Mouse (Mus musculus): Measurements from ENCODE around the gene Gas2l2.

Gene Gas2l2

DNA sequence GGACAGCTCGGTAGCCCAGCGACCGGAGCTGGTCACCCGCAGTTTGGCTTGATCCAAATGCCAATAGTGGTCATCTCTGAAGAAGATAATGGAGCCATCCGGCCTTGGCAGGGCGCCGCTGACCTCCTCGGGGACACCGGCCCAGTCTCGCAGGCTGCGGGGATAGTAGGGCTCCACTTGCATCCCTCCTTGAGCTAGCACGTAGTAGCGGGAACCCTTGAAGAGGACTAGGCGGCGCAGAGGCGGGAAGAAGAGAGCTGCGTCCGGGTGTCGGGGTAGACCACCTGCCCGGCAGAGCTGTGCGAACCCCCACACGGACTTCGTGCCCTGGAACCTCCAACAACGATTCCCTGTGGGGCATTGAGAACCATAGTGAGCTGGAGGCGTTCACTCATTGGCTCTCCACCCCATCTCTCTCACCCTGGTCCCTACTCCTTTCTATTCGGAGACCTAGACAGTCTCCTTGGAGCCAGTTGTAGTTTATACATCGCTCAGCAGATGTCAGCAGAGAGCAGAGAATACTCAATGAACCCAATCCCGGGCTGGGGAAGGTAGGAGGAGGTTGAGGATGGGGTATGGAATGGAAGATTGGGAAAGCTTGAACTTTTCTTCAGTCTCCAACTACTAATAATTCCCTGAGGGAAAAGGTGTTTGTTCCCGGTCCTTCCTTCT is 13.5 kb upstream of the Gas2l2 start:
- DNase-seq (ENCODE audit: low spot score): peak; percentile 31

- DNase-seq (ENCODE audit: low spot score): no peak
Measured at GRCm38 (mm10) chr11:83441235-83441634, 12.0 kb upstream of the Gas2l2 start.

DNA sequence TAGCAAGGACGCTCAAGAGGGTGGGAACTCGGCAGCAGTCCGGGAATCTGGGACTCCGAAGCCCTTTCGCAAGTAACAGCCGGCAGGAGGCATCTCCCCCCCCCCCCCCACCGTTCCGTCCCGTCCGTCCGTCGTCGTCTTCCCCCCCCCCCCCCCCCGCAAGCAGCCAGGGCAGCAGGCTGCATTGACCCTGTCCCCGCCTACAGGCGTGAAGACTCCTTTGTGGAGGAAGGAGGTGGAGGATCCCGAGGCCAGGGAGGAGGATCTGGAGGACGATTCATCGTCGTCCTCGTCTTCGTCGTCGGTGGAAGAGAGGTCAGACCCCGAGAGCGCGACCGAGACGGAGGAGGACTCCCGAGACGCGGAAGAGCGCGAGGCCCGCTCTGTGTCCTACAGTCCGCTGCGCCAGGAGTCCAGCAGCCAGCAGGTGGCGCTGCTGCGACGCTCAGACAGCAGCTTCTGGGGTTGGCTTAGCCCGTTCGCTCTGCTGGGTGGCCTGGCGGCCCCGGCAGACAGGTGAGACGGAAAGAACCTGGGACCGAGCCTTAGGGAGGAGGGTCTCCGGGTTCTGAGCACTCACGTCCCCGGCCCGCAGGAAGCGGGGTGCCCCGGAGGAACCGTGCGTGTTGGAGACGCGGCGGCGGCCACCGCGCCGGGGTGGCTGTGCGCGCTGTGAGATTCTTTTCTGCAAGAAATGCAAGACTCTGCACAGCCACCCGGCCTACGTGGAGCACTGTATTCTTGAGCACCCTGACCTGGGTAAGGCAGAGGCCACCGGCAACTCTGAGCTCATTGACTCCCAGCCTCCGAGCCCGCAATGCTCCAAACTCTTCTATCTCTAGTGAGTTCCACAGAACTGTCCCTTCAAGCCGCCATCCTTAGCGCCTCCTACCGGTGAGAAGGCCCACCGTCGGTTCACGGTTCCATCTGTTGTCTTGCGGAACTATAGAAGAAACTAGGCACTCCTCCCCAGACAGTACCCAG is 11.1 kb upstream of the Gas2l2 start:
- peak; percentile 60 for DNase-seq (ENCODE audit: low spot score)

GRCm38 (mm10) chr11:83439426-83440060 is 10.3 kb upstream of the Gas2l2 start:
- DNase-seq (ENCODE audit: low spot score): no peak

GRCm38 (mm10) chr11:83437377-83437776 is 8.1 kb upstream of the Gas2l2 start, which contains the start of gene 1700020L24Rik:
Gene 1700020L24Rik (plus strand): TSS chr11:83437677.
- DNase-seq (ENCODE audit: low spot score): no peak

- DNase-seq (ENCODE audit: low spot score): no peak
Measured at GRCm38 (mm10) chr11:83432533-83432932, 3.3 kb upstream of the Gas2l2 start.

DNA sequence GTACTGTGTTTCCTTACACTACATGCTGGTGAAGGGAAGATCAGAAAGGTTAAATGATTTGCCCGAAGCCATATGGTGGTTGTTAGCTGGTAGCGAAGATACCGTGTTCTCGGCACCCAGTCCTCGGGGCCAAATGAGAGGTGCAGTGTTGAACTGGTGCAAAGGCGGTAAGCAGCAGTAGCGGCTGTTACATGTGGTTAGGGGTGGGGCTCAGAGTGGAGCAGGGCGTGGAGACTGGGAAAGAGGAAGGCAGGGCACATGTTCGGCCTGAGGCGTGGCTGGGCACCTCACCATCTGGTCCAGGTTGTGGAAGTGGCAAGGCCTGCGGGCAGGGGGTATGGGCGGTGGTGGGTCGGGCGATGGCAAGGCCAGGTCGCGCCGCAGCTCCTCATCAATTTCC is 2.3 kb downstream of the Gas2l2 start:
- DNase-seq (ENCODE audit: low spot score): no peak

DNA sequence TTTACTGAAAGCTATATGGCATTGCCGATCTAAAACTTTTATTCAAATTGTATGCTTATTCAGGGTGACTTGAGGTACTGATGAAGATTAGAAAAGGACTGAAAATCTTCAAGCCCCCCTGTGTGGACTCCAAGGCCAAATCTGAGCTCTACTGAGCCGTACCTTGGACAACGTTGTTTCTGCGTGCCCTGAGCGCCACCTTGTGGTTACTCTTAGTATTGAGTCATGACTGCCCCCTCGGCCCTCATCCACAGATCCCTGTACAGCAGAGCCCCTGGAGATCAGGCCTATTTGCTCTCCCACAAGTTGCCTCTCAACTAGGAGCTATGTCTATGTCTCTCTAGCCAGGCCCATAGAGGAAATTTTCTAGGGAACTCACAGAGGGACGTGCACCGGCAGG is 4.6 kb downstream of the Gas2l2 start:
- DNase-seq (ENCODE audit: low spot score): no peak

DNA sequence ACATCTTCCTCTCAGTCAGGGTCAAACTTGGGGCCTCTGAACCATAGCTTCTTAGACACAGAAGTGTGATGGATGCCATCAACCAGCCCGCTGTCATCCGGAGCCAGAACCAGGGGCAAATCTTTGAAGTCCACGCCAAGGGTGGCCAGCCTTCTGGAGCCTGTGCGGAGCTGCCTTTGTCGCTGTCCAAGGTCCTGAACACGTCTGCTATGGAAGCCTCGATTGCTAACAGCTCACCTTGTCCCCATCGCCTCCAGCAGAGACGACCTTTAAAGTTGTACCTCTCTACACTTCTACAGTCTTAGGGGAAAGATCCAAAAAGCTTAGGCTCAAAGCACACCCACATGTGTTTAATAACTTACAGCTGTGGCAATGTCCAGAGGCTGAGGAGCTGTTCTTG is 8.0 kb downstream of the Gas2l2 start:
- DNase-seq (ENCODE audit: low spot score): no peak

- no peak for DNase-seq (ENCODE audit: low spot score)
Measured at GRCm38 (mm10) chr11:83420338-83420737, 8.9 kb downstream of the Gas2l2 start.

DNA sequence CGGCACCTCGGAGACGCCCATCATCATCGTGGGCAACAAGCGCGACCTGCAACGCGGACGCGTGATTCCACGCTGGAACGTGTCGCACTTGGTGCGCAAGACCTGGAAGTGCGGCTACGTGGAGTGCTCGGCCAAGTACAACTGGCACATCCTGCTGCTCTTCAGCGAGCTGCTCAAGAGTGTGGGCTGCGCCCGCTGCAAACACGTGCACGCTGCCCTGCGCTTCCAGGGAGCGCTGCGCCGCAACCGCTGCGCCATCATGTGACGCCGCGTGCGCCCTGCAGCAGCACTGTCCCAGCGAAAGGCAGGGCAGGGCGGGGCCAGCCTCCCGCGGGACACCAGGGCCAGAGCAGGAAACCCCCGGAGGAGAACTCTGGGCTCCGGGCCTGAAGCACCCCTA is 10.7 kb downstream of the Gas2l2 start:
- DNase-seq (ENCODE audit: low spot score): no peak

- DNase-seq (ENCODE audit: low spot score): no peak
Measured at GRCm38 (mm10) chr11:83417708-83418107, 11.5 kb downstream of the Gas2l2 start.

- DNase-seq (ENCODE audit: low spot score): peak; percentile 52
Measured at GRCm38 (mm10) chr11:83417080-83417479, 12.2 kb downstream of the Gas2l2 start.

GRCm38 (mm10) chr11:83410510-83410909 is 18.7 kb downstream of the Gas2l2 start:
- DNase-seq (ENCODE audit: low spot score): no peak

GRCm38 (mm10) chr11:83409792-83410291 is 19.4 kb downstream of the Gas2l2 start:
- no peak for DNase-seq (ENCODE audit: low spot score)

DNA sequence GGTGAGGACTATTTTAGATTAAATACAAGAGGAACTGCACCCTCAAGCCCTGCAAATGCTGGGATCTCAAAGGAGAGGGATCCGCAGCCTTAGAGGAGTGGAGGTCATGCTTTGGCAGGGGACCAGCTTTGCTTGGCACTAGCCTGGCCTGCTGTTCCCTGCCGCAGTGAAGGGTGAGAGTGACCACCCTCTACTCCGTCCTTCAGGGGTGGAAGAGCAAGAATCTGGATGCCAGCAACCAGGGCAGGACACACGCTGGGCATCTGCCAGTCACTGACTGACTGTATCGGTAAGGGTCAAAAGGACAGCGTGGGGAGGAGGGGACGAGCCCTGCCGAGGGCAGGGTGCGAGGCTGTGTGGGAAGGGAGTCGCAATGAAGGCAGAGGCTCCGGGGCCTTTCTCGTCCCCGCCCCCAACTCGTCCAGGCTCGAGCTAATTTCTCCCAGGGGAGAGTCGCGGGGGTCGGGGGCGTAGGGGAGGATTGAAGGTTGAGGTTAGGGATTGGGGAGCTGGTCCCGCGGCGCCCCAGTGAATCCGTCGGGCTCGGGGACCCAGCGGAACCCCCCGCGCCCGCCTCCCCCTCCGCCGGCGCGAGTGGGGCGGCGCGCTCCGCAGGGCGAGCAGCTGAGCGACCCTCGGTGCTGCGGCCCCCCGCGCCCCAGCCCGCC is 20.0 kb downstream of the Gas2l2 start, which contains the start of gene Rasl10b:
TSS of gene Rasl10b (plus strand) at position 51 of the 668 bp plus-strand sequence.
- DNase-seq (ENCODE audit: low spot score): no peak

- no peak for DNase-seq (ENCODE audit: low spot score)
Measured at GRCm38 (mm10) chr11:83408242-83408641, 21.0 kb downstream of the Gas2l2 start.

GRCm38 (mm10) chr11:83406391-83406790 is 22.9 kb downstream of the Gas2l2 start:
- DNase-seq (ENCODE audit: low spot score): no peak

- DNase-seq (ENCODE audit: low spot score): no peak
Measured at GRCm38 (mm10) chr11:83403787-83404186, 25.5 kb downstream of the Gas2l2 start.

GRCm38 (mm10) chr11:83398724-83399123 is 30.5 kb downstream of the Gas2l2 start:
- DNase-seq (ENCODE audit: low spot score): no peak

DNA sequence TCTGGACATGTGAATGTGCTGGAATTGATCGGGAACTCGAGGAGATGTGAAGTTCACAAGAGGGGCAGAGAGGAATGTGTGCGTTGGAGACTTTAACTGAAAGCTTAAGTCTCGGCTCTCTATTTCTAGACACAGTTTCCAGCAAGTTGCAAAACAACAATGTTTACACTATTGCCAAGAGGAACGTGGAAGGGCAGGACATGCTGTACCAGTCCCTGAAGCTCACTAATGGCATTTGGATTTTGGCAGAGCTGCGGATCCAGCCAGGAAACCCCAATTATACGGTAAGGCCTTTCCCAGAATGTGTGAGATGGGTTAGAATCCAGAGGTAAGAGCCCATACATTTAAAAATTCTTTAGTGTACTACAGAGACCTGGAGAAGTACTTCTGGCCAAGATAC is 31.6 kb downstream of the Gas2l2 start:
- no peak for DNase-seq (ENCODE audit: low spot score)

All from ovary, adult 18-20 months (tissue).